In genomic region chr7:4026794-4027421, GRCm38 (mm10) we compare ENCODE assay signal across 10 mouse cellular contexts. TPM values are rescaled to one million over a fixed set of nuclear protein-coding genes. Genes with fewer than 3 reads are reported as not detected.
A peak's percentile ranks its signal among the peaks of the same experiment; 100 is the strongest.
DNase-seq lines count a peak whose midpoint lies in the region; ATAC-seq and TF ChIP-seq lines count a peak whose summit lies in the region.
"Had no signal": no experiment of that assay in that cellular context is flagged by ENCODE, and none has a peak within 500 bp of the region (broad histone marks: within the 10 kb centered on the region; RNA-seq: fewer than 3 reads in every experiment).

No protein-coding gene starts in this region.

- TF ChIP-seq CTCF in heart, postnatal 0 days (IDR thresholded peaks at IDR 0.05; ENCODE audit: low read depth), result peak; percentile 26

- no peak overlapping the region for H3K9ac ChIP-seq in heart, postnatal 0 days (replicated peaks; ENCODE audit: low read depth, low read length)
- H3K9ac ChIP-seq: embryonic facial prominence, embryonic 13.5 days; stomach, embryonic 15.5 days had no signal

- DNase-seq in heart, postnatal 0 days (ENCODE audit: low spot score), result no peak
- DNase-seq in heart, embryonic 10.5 days (ENCODE audit: low spot score), result no peak
- peak; percentile 10 to 19 for DNase-seq in CD8-positive naive resting alpha-beta T cell, adult 2 months (ENCODE audit: low read depth in 2 of 2, low spot score in 2 of 2)
- peak; percentile 3 for DNase-seq in c-Kit-positive CD71-positive TER-119-negative erythroid progenitor cells, embryonic 14.5 days (ENCODE audit: low read depth)
- DNase-seq in kidney, postnatal 36 days, result peak; percentile 1 to 8
- DNase-seq in mesoderm, embryonic 11.5 days (ENCODE audit: low read depth, low spot score), result peak; percentile 6
- DNase-seq in gastrocnemius, postnatal 36 days, result no peak
- DNase-seq in urinary bladder, postnatal 25 days (ENCODE audit: low spot score), result no peak

- WGBS in heart, postnatal 0 days, result 29% methylated on average over 3 of the region's 3 CpGs
- 39% methylated on average over 3 of the region's 3 CpGs for WGBS in heart, embryonic 10.5 days

- no peak overlapping the region for H3K27ac ChIP-seq in heart, postnatal 0 days (ENCODE audit: low read depth)
- no peak overlapping the region for H3K27ac ChIP-seq in heart, embryonic 10.5 days
- H3K27ac ChIP-seq: embryonic facial prominence, embryonic 13.5 days; stomach, embryonic 15.5 days had no signal

- no peaks in the 10 kb centered on the region for H3K9me3 ChIP-seq in heart, postnatal 0 days (replicated peaks; ENCODE audit: control insufficient read depth, low read length)
- H3K9me3 ChIP-seq in heart, embryonic 10.5 days, result no peaks in the 10 kb centered on the region
- H3K9me3 ChIP-seq: embryonic facial prominence, embryonic 13.5 days; stomach, embryonic 15.5 days had no signal

- no peak for TF ChIP-seq EP300 in heart, postnatal 0 days (IDR thresholded peaks at IDR 0.05; ENCODE audit: low read depth)

- H3K4me1 ChIP-seq in heart, postnatal 0 days (ENCODE audit: control insufficient read depth, insufficient read depth), result no peaks in the 10 kb centered on the region
- H3K4me1 ChIP-seq in heart, embryonic 10.5 days, result no peaks in the 10 kb centered on the region
- H3K4me1 ChIP-seq: embryonic facial prominence, embryonic 13.5 days; stomach, embryonic 15.5 days had no signal

- H3K4me3 ChIP-seq in heart, postnatal 0 days (ENCODE audit: low read depth, low read length), result no peak overlapping the region
- H3K4me3 ChIP-seq in heart, embryonic 10.5 days, result no peak overlapping the region
- H3K4me3 ChIP-seq: embryonic facial prominence, embryonic 13.5 days; stomach, embryonic 15.5 days had no signal

- intact Hi-C loops in gastrocnemius, postnatal 36 days (cut with DNase I), result no loop called here

- H3K36me3 ChIP-seq in heart, postnatal 0 days (replicated peaks; ENCODE audit: control insufficient read depth, insufficient read depth, low read length), result no peaks in the 10 kb centered on the region
- H3K36me3 ChIP-seq in heart, embryonic 10.5 days, result no peaks in the 10 kb centered on the region
- H3K36me3 ChIP-seq: embryonic facial prominence, embryonic 13.5 days; stomach, embryonic 15.5 days had no signal

- no peak overlapping the region for H3K4me2 ChIP-seq in heart, postnatal 0 days (ENCODE audit: low read depth, low read length)
- H3K4me2 ChIP-seq: embryonic facial prominence, embryonic 13.5 days; stomach, embryonic 15.5 days had no signal

- H3K27me3 ChIP-seq in heart, postnatal 0 days (ENCODE audit: control insufficient read depth, insufficient read depth, low read length), result no peaks in the 10 kb centered on the region
- no peaks in the 10 kb centered on the region for H3K27me3 ChIP-seq in heart, embryonic 10.5 days (ENCODE audit: insufficient read depth, poor library complexity, severe bottlenecking)
- H3K27me3 ChIP-seq: embryonic facial prominence, embryonic 13.5 days; stomach, embryonic 15.5 days had no signal

- no peak for ATAC-seq in heart, postnatal 0 days (ENCODE audit: insufficient read depth, low read depth)

RNA-seq across cellular contexts. Expression of gene Lair1, which starts 36.1 kb away (rescaled TPM):
- total RNA-seq in heart, postnatal 0 days (2014; rRNA removed; ENCODE audit: low replicate concordance), result 1.7 and 3.7 TPM in 2 replicates
- 0.98 and 1.1 TPM in 2 replicates for polyA plus RNA-seq in heart, postnatal 0 days (2015; fragmentation: Nextera tagmentation; extraction: Ambion mirVana)
- 0.15 and 0.21 TPM in 2 replicates for polyA plus RNA-seq in heart, embryonic 10.5 days (2016; fragmentation: Nextera tagmentation; extraction: Ambion mirVana)
- under 1 TPM; 0.08 to 0.54 TPM for total RNA-seq in gastrocnemius, postnatal 36 days (2021)

Comparison
In these comparisons a context has a peak if more than half of its experiments do, and no peak if none do; other contexts are left out.
1. DNase-seq: peak in CD8-positive naive resting alpha-beta T cell, adult 2 months (2 of 2), c-Kit-positive CD71-positive TER-119-negative erythroid progenitor cells, embryonic 14.5 days (single experiment), kidney, postnatal 36 days (2 of 2) and mesoderm, embryonic 11.5 days (single experiment); none in heart, postnatal 0 days (single experiment), heart, embryonic 10.5 days (single experiment), gastrocnemius, postnatal 36 days (0 of 2) and urinary bladder, postnatal 25 days (single experiment).